Mouse (Mus musculus): ENCODE data around the gene Zkscan16.

Gene Zkscan16

GRCm38 (mm10) chr4:58998688-58999087 is 55.3 kb downstream of the Zkscan16 start:
- no peak for DNase-seq (ENCODE audit: low spot score in 2 of 2)

- DNase-seq (ENCODE audit: low spot score in 2 of 2), result peak; percentile 51 to 70
These were observed 56.3 kb downstream of the Zkscan16 start for GRCm38 (mm10) chr4:58999686-59000085.

GRCm38 (mm10) chr4:59000614-59001013 is 57.2 kb downstream of the Zkscan16 start:
- peak; percentile 54 to 74 for DNase-seq (ENCODE audit: low spot score in 2 of 2)

GRCm38 (mm10) chr4:59002948-59003805 is 59.7 kb downstream of the Zkscan16 start, which contains the start of gene Gm20503:
Gene Gm20503, plus strand, starts transcription at chr4:59003210.
- DNase-seq (ENCODE audit: low spot score in 2 of 2), result peak; percentile 87 to 90

GRCm38 (mm10) chr4:59003806-59004200 is 60.4 kb downstream of the Zkscan16 start:
- DNase-seq (ENCODE audit: low spot score in 2 of 2), result no peak

GRCm38 (mm10) chr4:59006211-59006610 is 62.8 kb downstream of the Zkscan16 start:
- no peak for DNase-seq (ENCODE audit: low spot score in 2 of 2)

GRCm38 (mm10) chr4:59007016-59007415 is 63.6 kb downstream of the Zkscan16 start:
- peak in 1 of 2 experiments; percentile 12 for DNase-seq (ENCODE audit: low spot score in 2 of 2)
